Mouse (Mus musculus): ENCODE data around the gene Slc6a13.

Slc6a13 gene

GRCm38 (mm10) chr6:121376159-121376558 is 76.1 kb downstream of the Slc6a13 start:
- no peak for DNase-seq (ENCODE audit: low read depth, low spot score)

GRCm38 (mm10) chr6:121378256-121378655 is 78.2 kb downstream of the Slc6a13 start:
- DNase-seq (ENCODE audit: low read depth, low spot score): no peak

GRCm38 (mm10) chr6:121380576-121380975 is 80.5 kb downstream of the Slc6a13 start:
- DNase-seq (ENCODE audit: low read depth, low spot score): no peak

- DNase-seq (ENCODE audit: low read depth, low spot score): no peak
Observed at GRCm38 (mm10) chr6:121382071-121382470, 82.0 kb downstream of the Slc6a13 start.

- no peak for DNase-seq (ENCODE audit: low read depth, low spot score)
Observed at GRCm38 (mm10) chr6:121385397-121385796, 85.4 kb downstream of the Slc6a13 start.

All from forelimb bud, embryonic 11.5 days (tissue).